Mouse (Mus musculus) layer of hippocampus, adult 18-20 months (tissue): Measurements from ENCODE around the gene Fbp1. TPM values are rescaled to one million over a fixed set of nuclear protein-coding genes. Genes with fewer than 3 reads are reported as not detected.
"Not testable (repeated sequence)": the region's sequence is repeated elsewhere in the genome, so short reads cannot be mapped to it uniquely, and the experiment has no call there.

Source experiments
- DNase-seq, 2 experiments: peaks; one replicate each; pipeline ENCODE4 v3.0.0; 2022; ENCODE audit warnings: low spot score in 2 of 2
- total RNA-seq, 2 experiments: library from RNA; stranded (reverse); gene quantifications; 2 replicates each; pipeline ENCODE4 v1.2.3; 2021

The Fbp1 gene
- total RNA-seq, 2 experiments from 2014 or later = 0.57 TPM; not detected in 1

DNA sequence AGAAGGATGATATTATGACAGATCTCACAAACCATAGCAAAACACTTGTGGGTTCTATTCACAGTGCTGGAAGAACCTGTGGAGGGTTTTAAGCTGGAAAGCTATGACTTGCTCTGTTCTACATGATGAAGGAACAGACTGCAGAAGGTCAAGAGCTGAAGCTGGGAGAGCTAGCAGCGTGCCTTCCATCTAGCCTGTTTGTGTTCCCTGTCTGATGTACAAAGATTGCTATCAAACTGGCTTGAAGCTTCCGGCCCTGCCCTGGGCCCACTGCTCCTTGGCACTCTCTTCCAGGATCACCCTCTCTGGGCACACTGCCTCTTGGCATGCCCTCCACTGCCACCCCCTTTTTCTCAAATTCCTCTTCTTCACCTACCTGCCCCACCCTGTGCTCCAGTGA, 1.2 kb upstream of the Fbp1 start:
- no peak for DNase-seq

DNA sequence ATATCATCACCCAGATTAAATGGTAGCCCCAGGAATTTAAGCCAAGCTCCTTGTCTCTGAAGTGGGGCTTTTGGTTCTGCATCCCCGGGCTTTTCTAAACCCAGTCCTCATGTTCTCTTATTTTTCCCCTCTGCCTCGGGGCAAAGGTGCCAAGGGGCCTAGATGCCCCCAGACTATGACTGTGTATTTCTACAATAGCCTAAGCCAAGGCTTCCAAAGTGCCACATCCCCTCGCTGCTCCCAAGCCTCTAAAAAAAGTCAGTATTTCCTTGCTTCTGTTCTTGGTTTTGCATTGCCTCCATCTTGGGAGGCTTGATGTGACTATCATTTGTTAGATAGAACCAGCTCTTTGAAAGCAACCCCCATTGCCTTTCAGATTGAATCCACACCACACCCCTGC, 3.5 kb downstream of the Fbp1 start:
- no peak for DNase-seq

DNA sequence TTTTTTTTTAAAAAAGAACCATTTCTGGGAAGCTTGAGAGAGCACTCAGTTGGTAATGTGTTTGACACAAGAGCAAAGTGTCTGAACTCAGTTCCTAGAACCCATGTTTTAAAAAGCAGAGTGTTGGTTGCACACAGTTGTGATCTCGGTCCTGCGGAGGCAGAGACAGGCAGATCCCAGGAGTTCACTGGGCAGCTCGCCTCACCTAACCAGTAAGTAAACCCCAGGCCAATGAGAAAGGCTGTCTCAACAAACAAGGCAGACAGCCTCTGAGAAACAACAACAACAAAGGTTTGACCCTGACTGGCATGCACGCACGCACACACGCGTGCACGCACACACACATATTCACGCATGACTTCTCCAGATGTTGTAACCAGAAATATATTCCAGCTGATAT, 4.2 kb downstream of the Fbp1 start:
- DNase-seq = no peak

DNA sequence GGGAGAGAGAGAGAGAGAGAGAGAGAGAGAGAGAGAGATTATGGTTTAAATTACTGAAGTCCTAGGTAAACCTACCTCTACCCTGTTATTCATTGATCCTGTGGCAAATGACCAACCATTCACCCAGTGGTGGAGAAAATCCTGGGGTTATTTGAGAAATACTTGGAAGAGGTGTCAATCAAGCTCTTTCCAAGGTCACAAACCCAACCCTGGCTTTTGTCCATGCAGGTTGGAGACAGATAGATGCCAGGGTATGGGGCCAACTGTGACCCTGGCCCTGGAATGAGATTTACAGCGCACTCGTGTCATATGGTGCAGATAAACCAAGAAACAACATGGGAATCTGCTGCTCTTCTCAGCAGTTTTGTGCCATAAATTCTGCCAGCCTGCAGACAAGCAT, 4.6 kb downstream of the Fbp1 start:
- no peak for DNase-seq

DNA sequence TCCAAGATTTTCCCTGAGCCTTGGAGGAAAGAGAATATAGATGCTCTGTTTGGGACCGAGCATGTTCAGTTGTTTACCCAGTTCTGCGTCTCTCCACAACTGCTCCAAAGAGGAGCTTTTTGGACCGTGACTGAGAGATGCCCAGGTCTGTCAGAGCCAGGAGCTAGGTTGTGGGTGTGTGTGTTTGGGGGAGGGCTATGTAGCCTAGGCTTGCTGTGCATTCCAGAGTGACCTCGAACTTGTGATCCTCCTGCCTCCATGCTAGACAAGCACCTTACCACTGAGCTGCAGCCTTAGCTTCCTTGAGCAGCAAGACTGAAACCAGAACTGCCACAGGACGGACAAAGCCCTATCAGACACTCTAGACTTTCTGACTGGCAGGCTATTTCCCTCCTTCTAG, 5.2 kb downstream of the Fbp1 start:
- DNase-seq = no peak

DNA sequence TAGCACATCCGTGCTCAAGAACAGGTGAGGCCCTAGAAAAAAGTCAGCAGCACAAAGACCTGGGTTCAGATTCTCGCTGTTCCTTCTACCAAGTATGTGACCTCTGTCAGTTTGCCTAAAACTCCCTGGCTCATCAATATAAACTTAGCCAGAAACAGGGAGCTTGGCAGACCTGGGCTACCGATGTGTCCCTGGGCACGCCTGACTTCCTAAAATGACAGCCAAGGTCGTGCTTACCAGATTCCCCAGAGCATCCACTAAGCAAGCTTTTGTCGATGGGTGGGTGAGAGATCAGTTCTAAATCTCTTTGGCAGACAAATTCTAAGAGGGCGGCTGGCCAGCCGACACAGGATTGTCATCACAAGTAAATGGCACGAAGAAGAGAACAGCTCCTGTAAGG, 6.7 kb downstream of the Fbp1 start:
- DNase-seq = no peak

DNA sequence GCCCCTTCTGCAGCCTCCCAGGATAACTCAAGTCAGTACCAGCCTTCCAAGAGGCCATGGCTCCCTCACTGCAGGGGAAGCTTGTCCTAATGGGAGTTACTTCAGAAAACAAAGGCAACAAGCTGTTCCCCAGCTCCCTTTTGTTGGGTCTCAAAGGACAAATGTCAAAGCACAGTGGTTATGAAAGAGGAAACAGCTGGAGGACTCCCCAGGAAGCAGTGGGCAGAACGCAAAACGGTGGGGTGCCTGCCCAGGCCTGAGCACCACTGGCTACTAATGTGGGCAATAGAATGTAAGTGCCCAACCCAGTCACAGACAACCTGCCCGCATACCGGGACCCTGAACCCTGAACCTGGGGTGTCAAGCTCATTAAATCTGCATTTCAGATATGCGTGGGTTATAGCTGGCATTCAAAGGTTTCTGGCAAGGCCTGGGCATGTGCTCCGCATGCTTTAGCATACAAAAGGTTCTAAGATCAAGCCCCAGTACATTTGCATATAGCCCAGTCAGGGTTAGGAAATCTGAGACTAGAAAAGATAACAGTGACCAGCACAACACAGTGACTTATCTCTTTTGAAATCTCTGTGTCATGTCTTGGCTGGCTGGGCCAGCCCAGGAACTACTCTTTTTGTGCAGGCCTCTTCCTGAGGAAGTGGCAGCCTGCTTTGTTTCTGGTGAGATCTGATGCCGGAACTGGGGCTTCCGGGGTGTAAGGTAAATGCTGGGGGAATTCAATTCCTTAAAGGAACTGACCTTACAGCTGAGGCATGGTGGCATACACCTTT, 8.1 kb downstream of the Fbp1 start:
- DNase-seq = no peak

DNA sequence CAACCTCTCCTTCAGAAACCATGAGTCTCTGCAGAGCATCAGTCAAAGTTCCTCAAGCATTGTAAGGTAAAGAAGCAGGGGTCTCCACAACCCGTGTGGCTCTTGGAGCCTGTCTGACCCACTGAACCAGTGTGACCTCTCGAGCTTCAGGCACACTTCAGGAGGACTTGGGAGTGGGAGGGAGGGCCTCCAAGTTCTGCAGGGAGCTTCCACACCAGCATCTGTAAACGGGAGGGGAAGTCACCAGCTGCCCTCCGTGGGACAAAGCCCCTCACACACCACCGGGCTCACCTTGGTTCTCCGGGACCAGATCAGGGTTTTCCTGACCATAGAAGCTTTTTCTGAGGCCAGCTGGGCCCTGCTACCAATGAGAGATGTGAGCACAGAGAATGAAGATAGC, 8.7 kb downstream of the Fbp1 start:
- no peak for DNase-seq

DNA sequence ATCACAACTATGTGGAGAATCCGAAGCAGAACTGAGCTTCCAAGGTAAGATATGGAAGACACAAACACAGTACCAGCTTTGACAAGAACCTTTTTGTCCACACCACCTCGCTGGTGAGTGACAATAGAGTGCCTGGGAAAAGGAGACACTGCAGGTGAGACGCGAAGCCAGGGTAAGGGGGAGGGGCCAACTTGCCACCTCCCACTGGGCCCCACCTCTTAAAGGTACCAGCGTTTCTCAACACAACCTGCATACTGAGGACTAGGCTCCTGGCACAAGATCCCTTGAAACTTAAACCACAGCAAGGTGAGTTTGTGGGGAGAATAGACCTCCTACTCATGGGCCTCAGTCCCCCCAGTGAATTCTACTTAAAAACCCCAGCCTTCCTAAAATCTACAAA, 10.8 kb downstream of the Fbp1 start:
- DNase-seq = no peak

DNA sequence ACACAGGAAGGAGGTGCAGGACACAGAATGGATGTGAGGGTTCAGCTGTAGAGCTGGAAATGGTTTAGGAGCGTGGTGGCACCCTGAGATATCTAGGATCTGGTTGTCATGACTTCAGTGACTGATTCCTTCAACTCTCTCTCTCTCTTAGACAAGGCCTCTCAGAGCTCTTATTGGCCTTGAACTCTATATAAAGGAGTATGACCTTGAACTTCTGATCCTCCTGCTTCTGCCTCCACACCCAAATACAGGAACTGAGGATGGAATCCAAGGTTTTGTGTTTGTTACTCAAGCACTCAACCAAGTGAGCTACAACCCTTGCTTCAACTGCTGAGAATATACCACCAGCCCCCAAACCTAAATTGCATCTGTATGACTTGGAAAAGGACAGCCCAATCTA, 12.0 kb downstream of the Fbp1 start:
- DNase-seq = no peak

DNA sequence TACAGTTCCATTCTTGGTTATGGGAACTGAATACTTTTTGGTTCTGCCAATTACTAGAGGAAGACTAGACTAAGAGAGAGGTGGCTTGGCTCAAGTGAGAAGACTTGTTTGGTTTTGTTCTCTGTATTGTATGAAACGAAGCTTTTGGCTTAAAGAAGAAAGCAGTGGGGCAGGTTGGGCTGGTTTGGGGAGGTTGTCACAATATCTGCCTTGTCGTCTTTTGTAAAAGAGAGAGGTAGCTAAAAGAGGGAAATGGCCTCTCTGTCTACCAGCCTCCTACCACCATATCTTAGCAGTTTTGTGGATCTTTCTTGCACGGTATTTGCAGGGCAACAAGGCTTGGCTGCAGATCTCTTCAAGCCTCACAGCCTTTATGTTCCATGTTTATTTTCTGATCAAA, 15.8 kb downstream of the Fbp1 start:
- no peak for DNase-seq

DNA sequence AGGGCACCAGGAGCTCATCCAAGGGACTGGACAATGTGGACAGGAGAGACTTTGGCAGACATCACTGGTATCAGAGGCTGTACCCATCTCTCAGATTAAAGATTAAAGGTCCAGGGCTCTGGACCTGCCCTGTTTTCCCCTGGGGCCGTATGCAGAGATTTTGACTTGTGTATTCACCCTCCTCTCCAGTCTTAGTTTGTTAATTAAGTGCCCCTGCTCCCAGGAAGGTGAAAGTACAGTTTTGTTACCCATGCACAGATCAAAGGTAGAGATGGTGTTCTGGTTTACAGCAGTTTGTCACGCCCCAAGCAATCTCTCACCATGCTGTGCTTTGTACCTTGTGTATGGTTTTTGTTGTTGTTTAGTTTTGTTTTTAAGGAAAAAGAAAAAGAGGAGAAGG, 17.5 kb downstream of the Fbp1 start:
- DNase-seq = no peak

DNA sequence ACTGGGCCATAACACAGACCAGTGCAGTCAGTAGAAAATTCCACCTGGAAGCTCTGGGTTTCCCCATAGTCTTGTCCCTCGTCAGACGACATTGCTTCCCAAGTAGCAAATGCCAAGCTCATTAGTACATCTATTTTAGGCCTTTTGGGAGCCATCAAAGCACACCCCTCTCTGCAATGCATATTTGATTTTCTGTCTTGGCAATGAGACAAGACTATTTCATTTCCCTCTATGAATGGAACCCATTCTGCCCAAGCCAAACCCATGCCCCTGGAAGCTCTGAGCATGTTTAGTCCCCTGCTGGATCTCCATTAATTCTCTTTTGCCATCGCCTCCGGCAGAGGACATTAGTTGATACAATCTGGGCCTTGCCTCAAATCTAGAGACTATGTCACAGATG, 21.3 kb downstream of the Fbp1 start:
- DNase-seq = no peak

DNA sequence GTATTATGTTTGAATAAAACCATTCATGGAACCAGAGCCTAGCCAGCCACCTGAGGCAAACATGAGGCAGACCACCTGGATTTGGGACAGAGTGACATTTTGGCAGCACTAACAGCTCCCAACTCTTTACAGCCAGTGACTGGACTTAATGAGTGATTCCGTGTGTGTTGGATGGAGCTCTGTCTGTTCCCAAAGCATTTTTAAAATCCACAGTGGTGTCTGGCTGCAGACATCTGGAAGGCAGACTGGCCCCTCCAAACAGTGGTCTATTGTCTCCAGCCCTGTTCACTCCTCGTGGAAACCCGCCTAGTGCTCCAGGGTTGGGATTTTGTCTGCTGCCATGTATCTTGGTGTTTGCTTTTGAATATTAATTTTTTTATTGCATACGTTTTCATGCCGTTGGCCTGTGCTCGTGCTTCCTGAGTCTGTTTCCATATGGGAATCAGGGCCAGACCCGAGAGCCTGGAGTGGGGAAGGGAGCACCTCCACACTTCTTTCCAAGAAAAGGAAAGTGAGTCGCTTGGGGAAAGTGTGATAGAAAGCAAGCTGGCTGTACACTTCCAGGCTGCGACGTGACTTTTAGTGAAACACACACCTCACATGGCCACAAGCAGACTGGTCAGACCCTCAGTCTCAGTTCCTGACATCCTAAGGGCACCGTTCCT, 22.3 kb downstream of the Fbp1 start:
- DNase-seq = no peak

DNA sequence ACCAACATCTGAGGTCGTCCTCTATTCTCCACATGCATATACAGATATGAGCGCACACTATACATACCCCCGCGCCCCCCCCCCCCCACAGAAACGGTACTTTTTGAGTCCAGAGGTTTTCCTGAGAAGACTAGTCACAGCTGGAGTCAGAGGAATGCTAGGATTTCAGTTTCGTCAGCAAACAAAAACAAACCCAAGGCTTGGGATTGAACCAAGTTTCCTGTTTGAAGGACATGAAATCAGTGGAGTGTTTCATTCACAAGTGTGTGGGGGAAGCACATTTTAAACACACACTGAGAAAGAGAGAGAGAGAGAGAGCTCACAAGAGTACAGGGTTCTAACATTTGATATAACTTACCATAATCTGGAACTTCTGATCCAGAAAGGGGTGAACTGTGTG, 24.3 kb downstream of the Fbp1 start:
- DNase-seq = no peak

DNA sequence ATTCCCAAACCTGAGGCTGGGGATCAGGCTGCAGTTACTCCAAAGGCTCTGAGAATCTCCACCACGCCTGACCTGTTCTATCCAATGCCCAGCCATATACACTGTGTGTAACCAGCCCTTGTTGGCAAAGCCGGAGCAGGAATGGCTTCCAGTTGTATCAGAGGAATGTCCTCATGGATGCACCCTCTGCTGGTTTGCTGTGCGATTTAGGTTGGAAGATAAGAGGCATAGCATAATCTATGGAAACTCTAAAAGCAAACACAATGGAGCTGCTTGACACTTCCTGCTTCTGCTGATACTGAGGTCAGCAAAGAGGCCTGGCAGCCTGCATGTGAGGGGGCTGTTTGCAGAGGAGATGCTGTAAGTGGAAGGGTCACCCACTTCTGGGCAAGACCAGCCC, 25.2 kb downstream of the Fbp1 start:
- no peak for DNase-seq

DNA sequence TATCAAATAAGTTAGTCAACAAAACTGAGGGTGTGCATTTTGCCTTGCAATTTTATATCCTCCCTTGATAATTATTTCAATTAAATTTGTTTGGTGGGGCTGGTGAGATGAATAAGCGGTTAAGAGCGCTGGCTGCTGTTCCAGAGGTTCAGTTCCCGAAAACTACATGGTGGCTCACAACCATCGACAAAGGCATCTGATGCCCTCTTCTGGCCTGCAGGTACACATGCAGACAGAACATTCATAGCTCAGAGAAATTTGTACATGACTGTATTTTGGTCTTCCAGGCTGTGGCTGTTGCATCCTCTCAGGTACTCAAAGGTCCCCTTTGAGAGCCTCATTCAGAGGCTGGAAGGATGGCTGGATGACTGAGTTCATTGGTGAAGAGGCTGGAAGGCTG, 28.0 kb downstream of the Fbp1 start:
- DNase-seq = no peak

DNA sequence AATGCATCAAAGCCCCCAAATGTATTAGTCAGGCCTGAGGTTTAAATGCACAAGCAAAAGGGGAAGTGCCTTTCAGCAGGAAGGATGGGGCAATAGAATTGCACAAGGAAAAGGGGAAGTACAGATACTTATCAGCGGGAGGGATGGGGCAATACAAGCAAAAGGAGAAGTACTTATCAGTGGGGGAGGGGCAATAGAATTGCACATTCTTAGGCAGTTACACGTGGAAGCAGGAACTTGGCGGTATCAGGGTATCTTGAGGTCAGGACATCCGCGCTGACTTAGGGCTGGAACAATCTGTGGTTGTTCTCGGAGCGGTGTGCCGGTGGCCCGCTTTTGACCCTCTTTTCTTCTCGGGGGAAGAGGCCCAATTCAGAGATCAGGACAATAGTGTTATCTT, 28.8 kb downstream of the Fbp1 start:
- DNase-seq = not testable (repeated sequence)

DNA sequence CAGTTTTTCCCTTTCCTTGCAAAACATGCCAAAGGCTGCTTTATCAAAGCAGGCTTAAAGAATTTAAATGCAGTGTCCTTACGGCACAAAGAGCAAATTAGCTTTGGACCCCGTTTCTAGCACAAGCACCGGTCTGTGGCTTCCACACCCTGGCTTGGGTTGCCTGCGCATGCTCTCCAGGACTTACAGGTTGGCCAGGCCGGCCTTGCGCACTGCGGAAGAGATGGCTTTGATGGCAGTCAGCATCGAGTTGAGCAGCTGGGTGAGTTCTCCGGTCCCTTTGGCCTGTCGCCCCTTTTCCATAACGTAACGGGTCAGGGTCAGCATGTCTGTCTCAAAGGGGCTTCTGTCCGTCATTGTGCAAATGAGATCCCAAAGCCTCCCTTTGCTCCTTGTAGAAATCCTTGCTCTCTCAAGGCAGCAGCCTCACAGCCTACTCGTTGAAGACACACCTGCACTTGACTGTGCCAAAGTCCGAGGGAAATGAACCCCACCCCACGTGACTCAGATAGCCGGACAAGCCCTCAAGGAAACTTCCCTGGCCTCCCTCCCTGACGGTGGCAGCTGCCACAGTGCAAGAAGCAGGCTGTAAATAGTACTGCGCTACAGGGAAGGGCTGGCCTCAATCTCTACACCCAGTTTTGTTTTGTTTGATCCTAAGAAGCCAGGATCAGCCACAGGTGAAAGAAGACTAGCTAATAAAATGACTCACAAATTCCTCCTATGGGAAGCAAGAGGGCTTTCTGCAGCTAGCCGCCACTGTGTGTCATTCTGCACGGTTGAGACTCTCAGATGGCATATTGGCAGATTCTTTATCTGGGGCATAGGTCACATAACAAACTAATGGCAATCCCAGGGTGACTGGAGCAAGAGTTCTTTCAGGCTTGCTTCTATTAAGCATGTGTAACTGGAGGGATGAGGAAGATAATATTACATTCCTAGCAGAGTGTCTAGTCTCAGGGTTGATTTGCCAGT, 29.9 kb downstream of the Fbp1 start, which contains the start of gene Fbp2:
Fbp2 (minus strand) TSS at position 482 of the 975 bp plus-strand sequence.
- no peak for DNase-seq

DNA sequence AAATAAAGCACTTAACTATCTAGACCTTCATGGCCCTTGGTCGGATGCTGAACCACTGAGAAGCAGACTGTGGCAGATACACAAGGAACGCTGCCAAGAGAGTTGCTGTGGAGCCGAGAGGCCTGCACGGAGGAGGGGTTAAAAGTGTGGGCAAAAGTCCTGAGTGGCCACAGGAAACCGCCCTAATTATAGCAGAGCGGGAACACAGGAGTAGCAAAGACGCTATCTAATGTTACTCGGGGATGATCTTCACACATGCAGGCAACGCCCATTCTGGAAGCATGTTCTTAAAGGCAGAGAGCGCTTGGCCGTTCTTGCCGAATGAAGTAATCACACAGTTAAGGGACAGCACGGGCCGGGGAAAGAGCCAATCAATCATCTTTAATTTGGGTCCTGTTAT, 31.2 kb downstream of the Fbp1 start:
- no peak for DNase-seq

DNA sequence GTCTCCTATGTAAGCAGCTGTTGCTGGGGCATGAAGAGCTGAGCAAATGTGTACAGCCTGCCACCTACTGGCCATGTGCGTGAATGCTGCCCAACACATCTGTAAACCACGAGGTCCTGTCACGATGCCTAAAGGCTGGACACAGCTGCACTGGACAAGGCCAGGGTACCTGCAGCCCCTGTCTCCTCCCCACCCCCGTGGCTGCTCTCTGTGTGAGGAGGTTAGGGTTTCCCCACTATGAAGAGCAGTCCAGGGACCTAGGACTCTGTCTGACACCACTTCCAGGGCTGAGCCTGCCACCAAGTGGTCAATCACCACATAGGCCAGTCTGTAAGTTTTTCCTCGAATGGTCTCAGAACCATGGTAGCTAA, 31.8 kb downstream of the Fbp1 start:
- DNase-seq = peak; percentile 44 to 80
